Mouse (Mus musculus): ENCODE data around the gene Efna4.

- no peak for TF ChIP-seq CTCF (IDR thresholded peaks at IDR 0.05; ENCODE audit: low read depth)
- no peak for TF ChIP-seq EP300 (optimal IDR thresholded peaks at IDR 0.05)
These were observed 15.2 kb downstream of the Efna4 start, which contains the start of gene Efna3 for GRCm38 (mm10) chr3:89322514-89323165.

All from stomach, postnatal 0 days (tissue).